Mouse (Mus musculus) cerebellum, adult 9-11 months (tissue): ENCODE measurements around the gene Slc35e1.
A peak's percentile ranks its signal among the peaks of the same experiment; 100 is the strongest.

Experiments
- DNase-seq: peaks from one replicate; pipeline ENCODE4 v3.0.0; 2022

Gene Slc35e1

GRCm38 (mm10) chr8:72485456-72486199, 6.8 kb downstream of the Slc35e1 start:
- DNase-seq, result no peak

GRCm38 (mm10) chr8:72474826-72475546, 17.4 kb downstream of the Slc35e1 start, which contains the start of gene Cherp:
TSS of gene Cherp (minus strand) at chr8:72475226.
- DNase-seq, result peak; percentile 99

DNA sequence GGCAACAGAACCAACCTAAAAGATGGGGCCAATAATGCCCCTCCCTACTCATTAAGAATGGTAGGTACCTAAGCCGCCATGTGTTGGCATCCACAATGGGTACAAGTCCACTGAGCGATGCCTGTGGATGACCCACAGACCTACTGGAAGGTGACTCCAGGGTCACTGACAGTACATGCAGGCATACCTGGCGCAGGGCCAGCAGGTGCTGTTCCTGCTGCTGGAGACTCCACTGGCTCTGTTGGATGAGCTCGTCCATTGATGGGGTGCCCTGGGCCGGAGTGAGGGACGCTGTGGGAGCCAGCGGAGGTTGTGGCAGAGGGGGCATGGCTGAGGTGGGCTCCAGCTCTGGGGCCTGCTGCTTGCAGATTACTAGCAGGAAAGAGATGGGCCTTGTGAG, 21.7 kb downstream of the Slc35e1 start:
- no peak for DNase-seq

DNA sequence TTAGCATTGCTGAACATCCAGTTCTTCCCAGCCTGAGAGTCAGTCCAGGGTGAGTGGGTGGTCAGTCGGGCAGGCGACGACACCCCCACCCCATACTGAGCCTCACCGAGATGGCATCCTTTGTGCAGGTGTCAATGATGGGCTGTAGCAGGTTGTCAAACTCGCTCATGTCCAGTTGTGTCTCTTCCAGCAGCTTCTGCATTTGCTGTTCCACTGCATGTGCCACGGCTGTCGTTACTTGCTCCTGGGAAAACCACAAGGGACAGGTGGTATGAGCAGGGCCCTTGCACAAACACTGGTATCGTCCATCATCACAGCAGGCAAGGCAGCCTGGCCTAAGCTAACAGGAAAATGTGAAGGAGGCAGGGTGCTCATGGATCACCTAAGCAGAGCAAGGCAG, 22.4 kb downstream of the Slc35e1 start:
- DNase-seq, result no peak

GRCm38 (mm10) chr8:72469243-72469642, 23.2 kb downstream of the Slc35e1 start:
- no peak for DNase-seq

DNA sequence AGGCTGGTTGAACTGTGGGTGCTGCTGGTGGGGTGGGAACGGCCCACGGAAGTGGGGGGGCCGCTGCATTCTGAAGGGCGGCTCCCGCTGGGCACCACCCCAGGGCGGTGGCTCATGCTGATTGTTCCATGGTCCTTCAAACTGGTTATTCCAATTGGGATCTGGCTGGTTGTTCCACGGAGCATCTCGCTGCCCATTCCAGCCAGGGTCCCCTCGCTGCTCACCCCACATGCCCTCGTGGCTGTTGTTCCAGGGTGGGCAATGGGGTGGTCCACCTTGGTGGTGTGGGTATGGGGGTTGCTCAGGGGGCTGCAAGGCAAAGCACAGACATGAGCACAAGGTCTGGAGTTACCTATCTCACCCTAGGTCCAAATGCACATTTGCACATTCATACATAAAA, 28.2 kb downstream of the Slc35e1 start:
- no peak for DNase-seq

GRCm38 (mm10) chr8:72459881-72460533, 32.4 kb downstream of the Slc35e1 start:
- no peak for DNase-seq

GRCm38 (mm10) chr8:72458457-72458856, 34.0 kb downstream of the Slc35e1 start:
- no peak for DNase-seq

GRCm38 (mm10) chr8:72457806-72458205, 34.6 kb downstream of the Slc35e1 start:
- DNase-seq, result no peak

- no peak for DNase-seq
Observed at GRCm38 (mm10) chr8:72455317-72455716, 37.1 kb downstream of the Slc35e1 start.

DNA sequence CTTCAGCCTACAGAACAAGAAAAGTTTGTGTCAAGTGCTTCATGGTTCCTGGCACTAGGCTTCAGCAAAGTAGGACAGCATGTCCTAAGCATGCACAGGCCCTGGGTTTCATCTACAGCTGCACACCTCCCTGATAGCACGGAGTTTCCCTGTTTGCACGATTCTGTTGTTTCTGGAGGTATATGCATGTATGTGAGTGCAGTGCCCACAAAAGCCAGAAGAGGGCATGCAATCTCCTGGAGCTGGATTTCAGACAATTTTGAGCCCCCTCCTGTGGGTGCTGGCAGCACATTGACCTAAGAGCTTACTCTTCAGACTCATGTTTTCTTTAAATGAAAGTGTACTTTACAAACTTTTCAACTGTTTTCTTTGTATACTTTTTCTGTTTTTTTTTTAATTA, 38.5 kb downstream of the Slc35e1 start:
- no peak for DNase-seq

DNA sequence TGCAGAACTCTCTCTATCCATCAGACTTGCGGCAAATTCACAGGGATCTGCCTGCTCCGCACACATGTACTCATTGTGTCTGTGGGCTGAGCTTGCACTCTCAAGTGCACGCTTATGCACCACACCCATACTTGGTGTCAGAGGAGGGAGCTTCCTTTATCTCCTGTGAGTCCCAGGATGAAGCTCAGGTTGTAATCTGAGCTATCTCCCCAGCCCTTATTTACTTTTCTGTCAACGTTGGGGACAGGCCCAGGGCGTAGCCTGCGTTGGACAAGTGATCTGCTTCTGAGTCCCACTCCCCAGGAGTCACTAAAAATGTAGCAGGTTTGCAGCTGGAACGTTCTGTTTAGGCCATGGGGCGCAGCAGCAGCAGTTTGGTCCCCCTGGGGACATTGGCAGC, 40.9 kb downstream of the Slc35e1 start:
- DNase-seq, result no peak

DNA sequence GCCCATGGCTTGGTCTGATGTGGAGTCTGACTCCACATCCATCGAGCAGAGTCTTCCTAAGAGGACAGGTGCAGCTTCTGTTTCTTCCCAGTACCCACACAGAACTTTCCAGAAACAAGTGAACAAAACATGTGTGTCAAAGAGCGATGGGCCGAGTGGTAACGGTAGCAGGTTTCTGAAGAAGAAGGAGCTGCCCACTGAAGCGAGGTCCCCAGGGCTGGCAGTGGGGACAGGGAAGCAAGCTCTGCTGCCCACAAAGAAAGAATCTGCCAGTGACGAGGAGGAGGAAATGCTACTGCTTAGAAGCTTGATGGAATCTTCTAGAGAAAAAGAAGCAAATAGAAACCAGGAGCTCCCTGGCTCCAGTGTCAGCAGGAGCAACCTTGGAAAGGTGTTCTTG, 47.3 kb downstream of the Slc35e1 start:
- no peak for DNase-seq

GRCm38 (mm10) chr8:72443994-72444350, 48.4 kb downstream of the Slc35e1 start:
- DNase-seq, result no peak

GRCm38 (mm10) chr8:72443338-72443993, 48.9 kb downstream of the Slc35e1 start, which contains the start of the genes Calr3 and 1700030K09Rik:
TSS of gene Calr3 (minus strand) at chr8:72443870.
TSS of gene 1700030K09Rik (plus strand) at chr8:72443880.
- peak; percentile 98 for DNase-seq

GRCm38 (mm10) chr8:72438248-72439015, 54.0 kb downstream of the Slc35e1 start:
- DNase-seq, result no peak

DNA sequence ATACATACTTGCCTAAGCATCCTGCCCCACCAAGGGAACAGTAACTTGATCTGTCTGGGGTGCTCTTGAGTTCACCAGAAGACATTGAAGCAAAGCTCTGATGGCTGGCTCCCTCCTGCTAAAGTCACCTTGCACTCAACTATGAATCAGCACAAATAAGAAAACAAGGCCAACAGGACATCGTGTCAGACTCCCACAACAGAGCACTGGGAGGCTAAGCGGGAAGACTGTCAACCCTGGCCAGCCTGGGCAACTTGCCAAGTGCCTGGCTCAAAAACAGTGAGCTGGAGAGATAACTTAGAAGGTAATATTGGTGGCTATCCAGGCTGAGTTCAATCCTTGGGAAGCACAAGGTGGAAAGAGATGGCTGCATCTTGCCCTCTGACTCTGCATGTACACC, 57.5 kb downstream of the Slc35e1 start:
- no peak for DNase-seq
